Mouse (Mus musculus) v-Abl transformed pro-B cells (cell line): ENCODE measurements around the gene Treh.
"Not testable (repeated sequence)": the region's sequence is repeated elsewhere in the genome, so short reads cannot be mapped to it uniquely, and the experiment has no call there.

Experiments
- in situ Hi-C, 2 experiments: fragments of 400-800 bp; cut with MboI; formaldehyde crosslinking; loops; one replicate each; pipeline ENCODE4 v1.15.1; 2025; ENCODE audit not compliant: unreplicated experiment in 2 of 2

Gene Treh

GRCm38 (mm10) chr9:44673005-44673404 is at the start of gene Treh:
Gene Treh (plus strand): TSS chr9:44673233.
- in situ Hi-C loops = no loop called here

- in situ Hi-C loops = no loop called here
These were observed 48.6 kb upstream of the Treh start for GRCm38 (mm10) chr9:44624390-44624789.

- in situ Hi-C loops = no loop called here
These were observed 46.8 kb upstream of the Treh start for GRCm38 (mm10) chr9:44626268-44626667.

GRCm38 (mm10) chr9:44637551-44638169 is 35.4 kb upstream of the Treh start:
- in situ Hi-C loops = loop anchor here (5.0 to 10.0 kb wide), 2 partner anchors 175 to 187 kb away; no protein-coding TSS in a partner anchor

- in situ Hi-C loops = loop anchor here (5.0 to 10.0 kb wide), 2 partner anchors 174 to 186 kb away; no protein-coding TSS in a partner anchor
These were observed 34.3 kb upstream of the Treh start for GRCm38 (mm10) chr9:44638726-44639125.

GRCm38 (mm10) chr9:44640028-44640427 is 33.0 kb upstream of the Treh start:
- in situ Hi-C loops = not testable (repeated sequence)

- in situ Hi-C loops = no loop called here
These were observed 32.2 kb upstream of the Treh start for GRCm38 (mm10) chr9:44640646-44641357.

GRCm38 (mm10) chr9:44641616-44642015 is 31.4 kb upstream of the Treh start:
- in situ Hi-C loops = no loop called here

GRCm38 (mm10) chr9:44643103-44643502 is 29.9 kb upstream of the Treh start:
- in situ Hi-C loops = no loop called here

- in situ Hi-C loops = no loop called here
These were observed 28.8 kb upstream of the Treh start for GRCm38 (mm10) chr9:44644186-44644585.

- in situ Hi-C loops = loop anchor here (5.0 kb wide), 4 partner anchors 38 to 168 kb away; no protein-coding TSS in a partner anchor
These were observed 27.6 kb upstream of the Treh start for GRCm38 (mm10) chr9:44645481-44645880.

GRCm38 (mm10) chr9:44645924-44646323 is 27.1 kb upstream of the Treh start:
- in situ Hi-C loops = loop anchor here (5.0 kb wide), 4 partner anchors 39 to 169 kb away; no protein-coding TSS in a partner anchor

- in situ Hi-C loops = loop anchor here (5.0 kb wide), 4 partner anchors 39 to 169 kb away; no protein-coding TSS in a partner anchor
These were observed 26.7 kb upstream of the Treh start for GRCm38 (mm10) chr9:44646366-44646765.

GRCm38 (mm10) chr9:44647026-44647425 is 26.0 kb upstream of the Treh start:
- in situ Hi-C loops = loop anchor here (5.0 kb wide), 4 partner anchors 40 to 170 kb away; no protein-coding TSS in a partner anchor

GRCm38 (mm10) chr9:44647656-44648055 is 25.4 kb upstream of the Treh start:
- in situ Hi-C loops = loop anchor here (5.0 kb wide), 4 partner anchors 40 to 170 kb away; no protein-coding TSS in a partner anchor

GRCm38 (mm10) chr9:44648881-44649281 is 24.2 kb upstream of the Treh start:
- in situ Hi-C loops = loop anchor here (5.0 kb wide), 4 partner anchors 42 to 172 kb away; no protein-coding TSS in a partner anchor

- in situ Hi-C loops = no loop called here
These were observed 21.0 kb upstream of the Treh start for GRCm38 (mm10) chr9:44652027-44652426.

- in situ Hi-C loops = no loop called here
These were observed 19.1 kb upstream of the Treh start for GRCm38 (mm10) chr9:44653896-44654295.

- in situ Hi-C loops = no loop called here
These were observed 17.7 kb upstream of the Treh start for GRCm38 (mm10) chr9:44655098-44656066.

- in situ Hi-C loops = loop anchor here in 1 of 2 experiments (10.0 kb wide), 1 partner anchor 481 kb away; no protein-coding TSS in a partner anchor
These were observed 9.3 kb upstream of the Treh start for GRCm38 (mm10) chr9:44663706-44664105.
